Mouse (Mus musculus) neural tube, embryonic 12.5 days (tissue): ENCODE results near the gene Gm4567. TPM values are rescaled to one million over a fixed set of nuclear protein-coding genes. Genes with fewer than 3 reads are reported as not detected.
"Not testable (repeated sequence)": the region's sequence is repeated elsewhere in the genome, so short reads cannot be mapped to it uniquely, and the experiment has no call there.

Experiments used
- ATAC-seq: fragments of 200-750 bp; cut with Nextera tagmentation; 2 replicates; pipeline ENCODE4 v1.8.0; 2017; ENCODE audit warnings: low read depth, mild to moderate bottlenecking, moderate TSS enrichment, moderate library complexity; ENCODE audit not compliant: low FRiP score
- H3K27ac ChIP-seq: fragments of 300-500 bp; sonication (generic); 2 replicates; pipeline ENCODE4 v1.5.1; 2016
- H3K27me3 ChIP-seq: fragments of 300-500 bp; sonication (generic); replicated peaks from 2 replicates; pipeline ENCODE4 v1.6.1; 2016; ENCODE audit warnings: mild to moderate bottlenecking
- H3K36me3 ChIP-seq: fragments of 300-500 bp; sonication (generic); 2 replicates; pipeline ENCODE4 v1.6.1; 2016; ENCODE audit warnings: mild to moderate bottlenecking
- H3K4me1 ChIP-seq: fragments of 300-500 bp; sonication (generic); 2 replicates; pipeline ENCODE4 v1.6.1; 2016
- H3K4me2 ChIP-seq: fragments of 300-500 bp; sonication (generic); replicated peaks from 2 replicates; pipeline ENCODE4 v1.6.1; 2016; ENCODE audit warnings: mild to moderate bottlenecking
- H3K4me3 ChIP-seq: fragments of 300-500 bp; sonication (generic); 2 replicates; pipeline ENCODE4 v1.5.1; 2016
- H3K9ac ChIP-seq: fragments of 300-500 bp; sonication (generic); 2 replicates; pipeline ENCODE4 v1.6.1; 2016; ENCODE audit warnings: mild to moderate bottlenecking
- H3K9me3 ChIP-seq: fragments of 300-500 bp; sonication (generic); 2 replicates; pipeline ENCODE4 v1.6.1; 2016; ENCODE audit warnings: mild to moderate bottlenecking
- WGBS: fragments of 180-500 bp; shearing (Covaris S2); methylation state at CpG from one replicate; pipeline ENCODE4 v1.1.7; 2016; 5-methylcytosine and 5-hydroxymethylcytosine counted together
- polyA plus RNA-seq: library from polyadenylated mRNA; unstranded; fragments of >200 nt; fragmentation: Nextera tagmentation; extraction: Ambion mirVana; gene quantifications from 2 replicates; pipeline ENCODE4 v1.2.1, GENCODE M21; 2016

Gene Gm4567
- polyA plus RNA-seq: not detected in 2 replicates

- H3K9ac ChIP-seq, H3K9me3 ChIP-seq, H3K36me3 ChIP-seq, H3K4me3 ChIP-seq, H3K27me3 ChIP-seq, H3K27ac ChIP-seq, H3K4me2 ChIP-seq, ATAC-seq, H3K4me1 ChIP-seq: not testable (repeated sequence)
- no CpG with 5 or more reads among the region's 1 CpGs for WGBS
These were observed at the start of gene Gm4567 for GRCm38 (mm10) chr7:22719610-22720009. Gene Gm4567 (minus strand): TSS chr7:22719710.

GRCm38 (mm10) chr7:22761397-22761796 is 41.9 kb upstream of the Gm4567 start, which contains the start of gene Vmn1r157:
Gene Vmn1r157 (plus strand): TSS chr7:22761697.
- H3K9me3 ChIP-seq, ATAC-seq, H3K27me3 ChIP-seq, H3K27ac ChIP-seq, H3K4me3 ChIP-seq, H3K36me3 ChIP-seq, H3K4me1 ChIP-seq, H3K4me2 ChIP-seq, H3K9ac ChIP-seq: not testable (repeated sequence)
- 41% methylated on average over 2 of the region's 3 CpGs for WGBS

- not testable (repeated sequence) for H3K4me2 ChIP-seq, H3K4me3 ChIP-seq, H3K9ac ChIP-seq, ATAC-seq, H3K27ac ChIP-seq, H3K4me1 ChIP-seq, H3K27me3 ChIP-seq, H3K36me3 ChIP-seq, H3K9me3 ChIP-seq
- no CpG with 5 or more reads among the region's 2 CpGs for WGBS
These were observed 27.3 kb downstream of the Gm4567 start, which contains the start of gene Gm8693 for GRCm38 (mm10) chr7:22692217-22692616. Gene Gm8693 (minus strand): TSS chr7:22692317.

Other genes with a start within 250 kb of the Gm4567 start
- not detected in 2 replicates for gene Vmn1r151, start 220.0 kb downstream of the Gm4567 start, polyA plus RNA-seq
- not detected in 2 replicates for gene Vmn1r152, start 196.7 kb downstream of the Gm4567 start, polyA plus RNA-seq
- gene Gm8677, start 184.8 kb downstream of the Gm4567 start, polyA plus RNA-seq: not detected in 2 replicates
- gene Gm4201, start 154.4 kb downstream of the Gm4567 start, polyA plus RNA-seq: not detected in 2 replicates
- not detected in 2 replicates for gene Gm4565, start 131.6 kb downstream of the Gm4567 start, polyA plus RNA-seq
- not detected in 2 replicates for gene Vmn1r155, start 61.7 kb downstream of the Gm4567 start, polyA plus RNA-seq
- not detected in 2 replicates for gene Gm8693, start 27.4 kb downstream of the Gm4567 start, polyA plus RNA-seq
- gene Vmn1r157, start 42.0 kb upstream of the Gm4567 start, polyA plus RNA-seq: not detected in 2 replicates
- not detected in 2 replicates for gene Vmn1r158, start 71.1 kb upstream of the Gm4567 start, polyA plus RNA-seq
- gene Vmn1r159, start 123.9 kb upstream of the Gm4567 start, polyA plus RNA-seq: not detected in 2 replicates
- gene Vmn1r160, start 151.5 kb upstream of the Gm4567 start, polyA plus RNA-seq: not detected in 2 replicates